Mouse (Mus musculus) brain, embryonic 18.5 days (tissue): ENCODE data around the gene Rab34.
"Not testable (repeated sequence)": the region's sequence is repeated elsewhere in the genome, so short reads cannot be mapped to it uniquely, and the experiment has no call there.

Experiments
- DNase-seq: peaks from one replicate; pipeline ENCODE4 v3.0.0-alpha.2; 2012; ENCODE audit warnings: low read depth, low spot score

Rab34 gene

GRCm38 (mm10) chr11:78180081-78180761 lies 8.0 kb upstream of the Rab34 start:
- DNase-seq, result no peak

- no peak for DNase-seq
Measured at GRCm38 (mm10) chr11:78181830-78182357, 6.3 kb upstream of the Rab34 start.

DNA sequence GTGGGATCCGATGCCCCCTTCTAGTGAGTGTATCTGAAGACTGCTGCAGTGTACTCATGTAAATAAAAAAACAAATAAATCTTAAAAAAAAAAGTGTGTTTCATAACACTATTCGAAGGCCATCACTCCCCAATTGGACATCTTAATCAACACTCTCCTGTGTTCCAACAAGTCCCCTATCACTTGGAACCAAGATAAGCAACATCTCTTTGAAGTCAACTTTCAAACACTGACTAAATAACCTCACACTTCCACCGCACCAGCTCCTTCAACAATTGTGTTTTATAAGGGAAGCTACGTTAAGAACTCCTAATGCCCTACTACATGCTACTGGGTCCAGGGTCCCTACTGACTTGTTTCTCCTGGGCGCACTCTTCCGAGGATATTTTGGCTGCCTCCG lies 5.8 kb upstream of the Rab34 start:
- DNase-seq, result no peak

DNA sequence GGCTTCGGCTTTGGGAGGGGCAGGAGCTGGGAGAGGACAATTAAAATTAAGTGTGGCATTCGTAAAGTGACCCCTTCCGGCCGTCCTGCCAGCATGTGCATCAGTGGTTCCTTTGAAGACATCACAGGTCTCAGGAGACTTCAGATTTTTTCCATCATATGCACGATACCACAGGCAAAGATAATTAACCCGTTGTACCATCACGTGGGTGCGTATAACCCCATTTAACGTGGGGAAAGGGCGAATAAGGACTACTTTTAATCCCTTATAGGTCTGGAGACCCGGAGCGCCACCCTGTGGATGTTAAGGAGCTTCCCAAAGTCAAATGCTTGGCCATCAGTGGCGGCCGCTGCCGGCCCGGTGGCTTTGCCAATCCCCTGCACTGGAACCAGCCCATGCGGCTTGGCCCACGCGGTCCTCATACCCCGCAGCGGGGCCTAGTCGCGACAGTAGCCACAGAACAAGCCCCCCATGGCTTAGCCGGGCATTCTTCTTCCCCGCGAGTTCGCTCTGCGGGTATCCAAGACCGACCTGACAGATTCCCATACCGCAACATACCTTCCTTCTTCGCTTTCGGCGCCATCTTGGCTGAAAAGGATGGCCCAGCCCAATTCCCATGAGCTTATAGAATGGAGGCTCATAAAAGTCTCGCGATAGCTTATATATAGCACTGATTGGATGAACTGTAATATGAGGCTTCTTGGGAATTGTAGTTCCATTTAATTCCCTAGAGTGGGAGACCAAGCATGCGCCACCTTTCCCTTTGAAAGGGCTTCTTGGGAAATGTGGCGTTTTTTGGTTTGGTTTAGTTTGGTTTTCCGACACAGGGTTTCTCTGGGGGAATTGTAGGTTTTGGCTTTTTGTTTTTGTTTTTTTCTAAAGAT lies 5.0 kb upstream of the Rab34 start, which contains the start of gene Rpl23a:
Gene Rpl23a (minus strand): TSS at position 624 of the 884 bp plus-strand sequence.
- DNase-seq, result peak; percentile 94

DNA sequence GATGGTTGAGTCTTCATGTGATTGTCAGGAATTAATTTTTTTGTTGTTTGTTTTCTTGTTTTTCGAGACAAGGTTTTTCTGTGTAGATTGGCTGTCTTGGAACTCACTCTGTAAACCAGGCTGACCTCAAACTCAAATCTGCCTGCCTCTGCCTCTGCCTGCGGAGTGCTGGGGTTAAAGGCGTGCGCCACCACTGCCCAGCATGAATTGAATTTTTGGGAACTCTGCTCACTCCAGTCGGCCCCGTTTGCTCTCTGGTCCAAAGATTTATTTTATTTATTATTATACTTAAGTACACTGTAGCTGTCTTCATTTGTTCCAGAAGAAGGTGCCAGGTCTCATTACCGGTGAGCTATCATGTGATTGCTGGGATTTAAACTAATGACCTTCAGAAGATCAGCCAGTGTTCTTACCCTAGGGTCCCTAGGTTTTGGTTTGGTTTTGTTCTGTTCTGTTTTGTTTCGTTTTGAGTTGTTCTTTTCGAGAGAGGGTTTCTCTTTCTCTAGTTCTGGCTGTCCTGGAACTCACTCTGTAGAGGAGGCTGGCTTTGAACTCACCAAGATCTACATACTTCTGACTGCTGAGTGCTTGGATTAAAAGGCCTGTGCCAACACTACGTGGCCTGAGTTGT lies 4.2 kb upstream of the Rab34 start:
- no peak for DNase-seq

- not testable (repeated sequence) for DNase-seq
Measured at GRCm38 (mm10) chr11:78184702-78185101, 3.5 kb upstream of the Rab34 start.

- DNase-seq, result no peak
Measured at GRCm38 (mm10) chr11:78189234-78190040, 1.2 kb downstream of the Rab34 start.

GRCm38 (mm10) chr11:78190041-78190440 lies 1.8 kb downstream of the Rab34 start:
- DNase-seq, result no peak

- no peak for DNase-seq
Measured at GRCm38 (mm10) chr11:78193113-78193512, 4.9 kb downstream of the Rab34 start, which contains the start of gene Proca1. Gene Proca1, plus strand, starts transcription at chr11:78193392.

- no peak for DNase-seq
Measured at GRCm38 (mm10) chr11:78194411-78195100, 6.3 kb downstream of the Rab34 start.

DNA sequence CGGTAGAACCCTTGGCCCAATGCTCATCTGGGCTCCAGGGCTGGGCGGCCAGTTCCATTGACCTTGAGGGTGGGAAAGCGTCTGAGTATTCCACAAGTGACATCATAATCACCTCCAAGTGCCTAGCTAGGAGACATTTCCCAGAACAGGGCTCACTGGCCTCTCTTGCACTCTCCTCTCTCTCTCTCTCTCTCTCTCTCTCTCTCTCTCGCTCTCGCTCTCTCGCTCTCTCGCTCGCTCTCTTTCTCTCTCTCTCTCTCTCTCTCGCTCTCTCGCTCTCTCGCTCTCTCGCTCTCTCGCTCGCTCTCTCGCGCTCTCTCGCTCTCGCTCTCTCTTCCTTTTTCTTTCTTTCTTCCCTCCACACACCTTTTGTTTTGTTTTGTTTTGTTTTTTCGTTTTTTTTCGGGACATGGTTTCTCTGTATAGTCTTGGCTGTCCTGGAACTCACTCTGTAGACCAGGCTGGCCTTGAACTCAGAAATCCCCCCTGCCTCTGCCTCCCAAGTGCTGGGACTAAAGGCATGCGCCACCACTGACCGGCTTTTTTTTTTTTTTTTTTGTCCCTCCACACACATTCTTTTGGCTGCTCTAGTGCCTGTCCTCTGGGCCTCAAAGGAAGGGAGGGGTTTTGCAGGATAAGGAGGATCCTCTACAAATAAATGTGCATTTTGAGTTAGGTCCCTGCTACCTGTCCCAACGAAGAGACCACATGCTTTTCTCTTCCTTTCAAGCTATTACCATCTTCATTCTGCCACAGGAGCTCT lies 7.1 kb downstream of the Rab34 start:
- DNase-seq, result no peak

DNA sequence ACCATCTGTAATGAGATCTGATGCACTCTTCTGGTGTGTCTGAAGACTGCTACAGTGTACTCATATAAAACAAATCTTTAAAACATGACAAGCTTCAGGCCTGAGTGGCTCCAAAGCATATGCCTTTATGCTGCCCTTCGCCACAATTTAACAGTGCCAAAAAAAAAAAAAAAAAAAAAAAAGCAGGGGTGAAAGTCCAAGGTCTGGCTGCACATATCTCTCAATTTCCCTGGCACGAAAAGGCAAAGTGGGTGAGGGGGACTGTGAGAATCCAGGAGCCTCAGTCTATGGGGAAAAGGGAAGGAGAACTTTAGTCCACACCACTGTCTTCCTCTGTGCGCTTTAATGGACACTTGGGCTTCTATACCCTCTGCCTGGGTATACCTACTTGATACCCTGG lies 14.1 kb downstream of the Rab34 start:
- DNase-seq, result no peak

GRCm38 (mm10) chr11:78204287-78204686 lies 16.1 kb downstream of the Rab34 start:
- no peak for DNase-seq

DNA sequence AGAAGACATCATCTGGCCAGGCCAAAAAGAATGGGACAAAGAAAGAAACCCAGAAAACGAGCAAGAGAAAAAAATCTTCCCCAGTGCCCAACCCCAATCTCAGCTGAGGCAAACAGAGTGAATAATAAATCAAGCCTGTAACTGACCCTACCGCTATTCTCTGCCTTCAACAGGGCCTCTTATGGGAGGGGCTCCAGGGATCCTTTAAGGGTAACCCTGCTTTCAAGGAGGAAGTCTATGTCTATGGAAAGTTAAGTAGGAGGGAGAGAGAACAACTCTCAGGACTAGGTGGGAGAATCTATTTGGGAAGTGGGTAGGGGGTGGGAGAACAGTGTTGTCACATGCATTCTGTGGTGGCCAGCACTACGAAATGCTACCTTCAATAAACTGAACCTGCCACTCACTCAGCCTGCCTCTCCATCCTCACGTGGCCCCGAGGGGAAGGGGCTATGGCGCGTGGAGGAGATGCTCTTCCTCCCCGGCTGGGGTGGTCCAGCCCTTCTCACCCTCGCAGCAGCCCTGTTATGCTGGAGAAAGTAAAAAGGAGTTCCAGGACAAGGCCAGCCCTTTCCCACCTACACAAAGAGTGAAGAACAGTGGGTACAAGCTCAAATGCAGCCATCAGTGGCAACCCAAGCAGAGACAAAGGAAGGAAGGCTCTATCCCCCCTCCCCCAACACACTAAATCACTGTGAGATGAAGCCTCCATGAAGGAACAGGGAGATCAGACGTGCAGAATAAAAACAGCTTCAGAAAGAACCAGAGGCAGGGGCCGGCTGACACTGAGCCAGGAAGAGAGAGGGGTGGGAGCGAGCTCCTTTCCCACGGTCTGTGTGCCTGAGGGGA lies 17.4 kb downstream of the Rab34 start:
- no peak for DNase-seq

DNA sequence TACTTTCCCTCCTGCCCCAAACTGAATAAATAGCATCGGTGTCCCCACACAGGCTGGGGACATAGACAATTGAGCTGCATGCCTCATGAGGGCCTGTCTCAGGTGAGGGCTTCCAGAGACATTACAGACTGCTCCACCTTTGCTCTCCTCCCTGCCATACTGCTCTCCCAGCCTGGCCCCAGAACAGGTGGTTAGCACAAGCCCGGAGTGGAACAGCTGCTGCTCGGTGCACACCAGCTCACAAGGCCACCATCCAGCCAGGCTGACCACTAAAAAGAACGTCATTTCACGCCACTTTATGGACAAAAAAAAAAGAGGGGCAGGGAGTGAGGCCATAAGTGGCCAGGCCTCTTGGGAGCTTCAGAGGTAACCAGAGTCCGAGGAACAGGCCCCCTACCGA lies 19.0 kb downstream of the Rab34 start:
- DNase-seq, result no peak

- DNase-seq, result no peak
Measured at GRCm38 (mm10) chr11:78209886-78210285, 21.7 kb downstream of the Rab34 start.

DNA sequence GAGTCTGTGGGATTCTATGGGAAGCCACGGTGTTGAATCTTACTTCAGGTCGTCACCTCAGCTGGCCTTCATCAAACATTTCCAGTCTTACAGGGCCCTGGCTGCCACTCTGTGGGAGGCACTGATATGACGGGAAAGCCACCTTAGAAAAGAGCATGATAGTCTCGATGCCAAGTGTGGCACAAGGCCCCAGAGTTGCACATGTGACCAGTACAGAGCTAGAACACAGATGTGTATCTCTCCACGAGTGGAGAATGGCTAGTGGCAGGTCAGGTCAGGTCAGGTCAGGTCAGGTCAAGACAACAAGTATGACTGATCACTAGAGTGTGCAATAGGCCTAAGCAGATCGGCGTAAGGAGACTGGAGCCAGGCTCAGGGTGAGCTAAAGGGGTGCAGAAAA lies 22.4 kb downstream of the Rab34 start:
- DNase-seq, result no peak

- DNase-seq, result no peak
Measured at GRCm38 (mm10) chr11:78211513-78211912, 23.3 kb downstream of the Rab34 start.
